Mouse (Mus musculus): ENCODE measurements around the gene Gm11562. TPM values are rescaled to one million over a fixed set of nuclear protein-coding genes. Genes with fewer than 3 reads are reported as not detected.

The Gm11562 gene
- polyA plus RNA-seq (2014; fragmentation: Illumina TruSeq; extraction: RNeasy Lipid Tissue Mini Kit (QIAGEN cat#74804); ENCODE audit: low read depth, low replicate concordance) = not detected

GRCm38 (mm10) chr11:99620335-99620734 lies at the start of gene Gm11562:
TSS of gene Gm11562 (minus strand) at chr11:99620435.

GRCm38 (mm10) chr11:99665860-99666259 lies 45.6 kb upstream of the Gm11562 start, which contains the start of gene Krtap4-6:
TSS of gene Krtap4-6 (minus strand) at chr11:99665960.

GRCm38 (mm10) chr11:99658467-99659010 lies 38.3 kb upstream of the Gm11562 start, which contains the start of gene Gm11563:
TSS of gene Gm11563 (minus strand) at chr11:99658960.

DNA sequence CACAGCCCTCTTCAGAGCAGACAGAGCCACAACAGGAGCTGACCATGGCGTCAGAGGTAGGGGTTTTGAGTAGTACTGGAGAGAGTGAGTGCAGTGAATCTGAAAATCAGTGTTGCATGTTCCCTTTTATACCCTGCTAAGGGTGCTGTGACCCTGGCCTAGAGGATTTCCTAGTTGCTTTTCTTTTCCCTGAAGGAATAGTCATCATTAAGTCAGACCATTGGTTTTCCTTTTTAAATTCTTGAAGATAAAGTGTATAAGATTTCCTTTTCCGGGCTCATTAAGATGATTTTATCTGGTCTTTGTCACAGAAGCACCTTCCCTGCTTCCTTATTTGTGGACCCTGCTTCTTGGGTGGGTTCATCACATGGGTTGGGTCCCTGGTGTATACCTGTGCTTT lies 29.9 kb upstream of the Gm11562 start, which contains the start of gene Gm11555:
Gene Gm11555 (minus strand): TSS at position 101 of the 400 bp plus-strand sequence.

GRCm38 (mm10) chr11:99643635-99644139 lies 23.5 kb upstream of the Gm11562 start, which contains the start of gene Krtap4-7:
TSS of gene Krtap4-7 (minus strand) at chr11:99644089.

DNA sequence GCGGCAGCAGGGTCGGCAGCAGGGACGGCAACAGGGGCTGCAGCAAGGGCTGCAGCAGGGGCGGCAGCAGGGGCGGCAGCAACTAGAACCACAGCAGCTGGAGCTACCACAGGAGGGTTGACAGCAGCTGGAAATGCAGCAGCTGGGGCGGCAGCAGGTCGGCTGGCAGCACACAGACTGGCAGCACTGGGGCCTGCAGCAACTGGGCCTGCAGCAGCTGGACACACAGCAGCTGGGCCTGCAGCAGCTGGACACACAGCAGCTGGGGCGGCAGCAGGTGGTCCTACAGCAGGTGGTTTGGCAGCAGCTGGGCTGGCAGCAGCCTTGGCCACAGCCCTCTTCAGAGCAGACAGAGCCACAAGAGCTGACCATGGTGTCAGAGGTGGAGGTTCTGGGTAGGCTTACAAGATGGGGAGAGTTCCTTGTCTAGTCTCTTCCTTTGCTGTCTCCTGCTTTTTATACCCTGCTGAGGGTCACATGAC lies 14.5 kb upstream of the Gm11562 start, which contains the start of gene Krtap4-2:
Gene Krtap4-2 (minus strand): TSS at position 432 of the 482 bp plus-strand sequence.

GRCm38 (mm10) chr11:99628138-99628537 lies 7.9 kb upstream of the Gm11562 start, which contains the start of gene Krtap4-1:
TSS of gene Krtap4-1 (minus strand) at chr11:99628238.

GRCm38 (mm10) chr11:99614796-99615363 lies 5.4 kb downstream of the Gm11562 start, which contains the start of gene Krtap2-4:
TSS of gene Krtap2-4 (minus strand) at chr11:99614846.

GRCm38 (mm10) chr11:99610089-99610488 lies 10.1 kb downstream of the Gm11562 start, which contains the start of gene Gm11937:
TSS of gene Gm11937 (minus strand) at chr11:99610189.

DNA sequence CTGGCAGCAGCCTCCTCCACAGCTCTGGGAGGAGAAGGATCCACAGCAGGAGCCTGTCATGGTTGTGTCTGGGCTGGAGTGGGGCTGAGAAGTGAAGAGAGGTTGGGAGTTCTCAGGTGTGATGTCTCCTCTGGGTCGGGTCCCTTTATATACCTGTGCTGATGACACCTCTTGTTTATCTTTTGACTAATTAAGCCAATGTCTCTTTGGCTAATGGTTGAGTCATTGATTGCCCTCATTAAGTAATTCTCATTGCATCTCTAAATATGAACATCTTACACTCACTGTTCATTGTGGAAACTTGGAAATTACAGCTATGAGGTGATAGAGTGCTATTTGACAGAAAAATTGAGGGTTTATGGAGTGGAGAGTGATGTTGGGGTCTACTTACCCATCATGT lies 17.0 kb downstream of the Gm11562 start, which contains the start of gene Gm11938:
Gene Gm11938 (minus strand): TSS at position 101 of the 400 bp plus-strand sequence.

DNA sequence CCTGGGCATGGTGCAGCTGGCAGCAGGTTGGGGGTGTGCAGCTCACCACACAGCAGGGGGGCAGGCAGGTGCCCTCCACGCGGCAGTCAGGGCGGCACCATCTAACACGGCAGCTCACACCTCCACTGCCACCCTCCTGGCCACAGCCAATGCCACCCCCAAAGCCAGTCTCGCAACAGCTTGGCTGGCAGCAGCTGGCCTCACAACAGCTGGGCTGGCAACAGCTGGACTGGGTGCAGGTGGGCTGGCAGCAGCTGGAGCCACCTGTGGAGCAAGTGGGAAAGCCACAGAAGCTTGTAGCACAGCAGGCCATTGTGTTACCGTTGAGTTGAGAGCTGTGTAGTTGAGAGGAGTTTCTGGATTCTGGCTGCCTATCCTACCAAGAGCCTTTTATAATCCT lies 22.5 kb downstream of the Gm11562 start, which contains the start of gene Krtap9-3:
Gene Krtap9-3 (minus strand): TSS at position 364 of the 400 bp plus-strand sequence.

DNA sequence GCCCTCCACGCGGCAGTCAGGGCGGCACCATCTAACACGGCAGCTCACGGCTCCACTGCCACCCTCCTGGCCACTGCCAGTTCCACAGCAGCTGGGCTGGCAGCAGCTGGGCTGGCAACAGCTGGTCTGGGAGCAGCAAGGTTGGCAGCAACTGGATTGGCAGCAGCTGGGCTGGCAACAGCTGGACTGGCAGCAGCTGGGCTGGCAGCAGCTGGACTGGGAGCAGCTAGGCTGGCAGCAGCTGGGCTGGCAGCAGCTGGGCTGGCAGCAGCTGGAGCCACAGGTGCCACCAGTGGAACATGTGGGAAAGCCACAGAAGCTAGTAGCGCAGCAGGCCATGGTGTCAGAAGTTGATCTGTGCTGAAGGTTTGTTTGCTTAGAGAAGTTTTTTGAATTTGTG lies 29.3 kb downstream of the Gm11562 start, which contains the start of gene Krtap1-3:
Gene Krtap1-3 (minus strand): TSS at position 359 of the 400 bp plus-strand sequence.

DNA sequence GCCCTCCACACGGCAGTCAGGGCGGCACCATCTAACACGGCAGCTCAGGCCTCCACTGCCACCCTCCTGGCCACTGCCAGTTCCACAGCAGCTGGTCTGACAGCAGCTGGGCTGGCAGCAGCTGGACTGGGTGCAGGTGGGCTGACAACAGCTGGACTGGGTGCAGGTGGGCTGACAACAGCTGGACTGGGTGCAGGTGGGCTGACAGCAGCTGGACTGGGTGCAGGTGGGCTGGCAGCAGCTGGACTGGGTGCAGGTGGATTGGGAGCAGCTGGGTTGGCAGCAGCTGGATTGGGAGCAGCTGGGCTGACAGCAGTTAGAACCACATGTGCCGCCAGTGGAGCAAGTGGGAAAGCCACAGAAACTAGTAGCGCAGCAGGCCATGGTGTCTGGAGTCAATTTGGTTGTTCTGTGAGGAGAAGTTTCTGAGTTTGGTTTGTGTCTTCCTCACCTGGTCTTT lies 37.0 kb downstream of the Gm11562 start, which contains the start of gene Krtap1-4:
Gene Krtap1-4 (minus strand): TSS at position 410 of the 460 bp plus-strand sequence.

GRCm38 (mm10) chr11:99580636-99581035 lies 39.6 kb downstream of the Gm11562 start, which contains the start of gene Krtap1-5:
TSS of gene Krtap1-5 (minus strand) at chr11:99581016.

Other genes starting within 250 kb of the Gm11562 start
- not detected for gene Krt28, start 245.5 kb downstream of the Gm11562 start, polyA plus RNA-seq (2014; fragmentation: Illumina TruSeq; extraction: RNeasy Lipid Tissue Mini Kit (QIAGEN cat#74804); ENCODE audit: low read depth, low replicate concordance)
- 17.3 TPM for gene Krt10, start 231.1 kb downstream of the Gm11562 start, polyA plus RNA-seq (2014; fragmentation: Illumina TruSeq; extraction: RNeasy Lipid Tissue Mini Kit (QIAGEN cat#74804); ENCODE audit: low read depth, low replicate concordance)
- gene Krt12, start 198.2 kb downstream of the Gm11562 start, polyA plus RNA-seq (2014; fragmentation: Illumina TruSeq; extraction: RNeasy Lipid Tissue Mini Kit (QIAGEN cat#74804); ENCODE audit: low read depth, low replicate concordance) = 0.47 TPM
- gene Krt20, start 182.3 kb downstream of the Gm11562 start, polyA plus RNA-seq (2014; fragmentation: Illumina TruSeq; extraction: RNeasy Lipid Tissue Mini Kit (QIAGEN cat#74804); ENCODE audit: low read depth, low replicate concordance) = 486 TPM
- gene Krt23, start 127.3 kb downstream of the Gm11562 start, polyA plus RNA-seq (2014; fragmentation: Illumina TruSeq; extraction: RNeasy Lipid Tissue Mini Kit (QIAGEN cat#74804); ENCODE audit: low read depth, low replicate concordance) = 3.1 TPM
- gene Krt39, start 99.1 kb downstream of the Gm11562 start, polyA plus RNA-seq (2014; fragmentation: Illumina TruSeq; extraction: RNeasy Lipid Tissue Mini Kit (QIAGEN cat#74804); ENCODE audit: low read depth, low replicate concordance) = not detected
- not detected for gene Krt40, start 77.3 kb downstream of the Gm11562 start, polyA plus RNA-seq (2014; fragmentation: Illumina TruSeq; extraction: RNeasy Lipid Tissue Mini Kit (QIAGEN cat#74804); ENCODE audit: low read depth, low replicate concordance)
- not detected for gene Krtap3-3, start 69.6 kb downstream of the Gm11562 start, polyA plus RNA-seq (2014; fragmentation: Illumina TruSeq; extraction: RNeasy Lipid Tissue Mini Kit (QIAGEN cat#74804); ENCODE audit: low read depth, low replicate concordance)
- gene Krtap3-2, start 63.6 kb downstream of the Gm11562 start, polyA plus RNA-seq (2014; fragmentation: Illumina TruSeq; extraction: RNeasy Lipid Tissue Mini Kit (QIAGEN cat#74804); ENCODE audit: low read depth, low replicate concordance) = not detected
- gene Gm11939, start 61.0 kb downstream of the Gm11562 start, polyA plus RNA-seq (2014; fragmentation: Illumina TruSeq; extraction: RNeasy Lipid Tissue Mini Kit (QIAGEN cat#74804); ENCODE audit: low read depth, low replicate concordance) = not detected
- gene Krtap3-1, start 53.8 kb downstream of the Gm11562 start, polyA plus RNA-seq (2014; fragmentation: Illumina TruSeq; extraction: RNeasy Lipid Tissue Mini Kit (QIAGEN cat#74804); ENCODE audit: low read depth, low replicate concordance) = not detected
- not detected for gene Krtap1-5, start 39.4 kb downstream of the Gm11562 start, polyA plus RNA-seq (2014; fragmentation: Illumina TruSeq; extraction: RNeasy Lipid Tissue Mini Kit (QIAGEN cat#74804); ENCODE audit: low read depth, low replicate concordance)
- not detected for gene Krtap1-4, start 36.8 kb downstream of the Gm11562 start, polyA plus RNA-seq (2014; fragmentation: Illumina TruSeq; extraction: RNeasy Lipid Tissue Mini Kit (QIAGEN cat#74804); ENCODE audit: low read depth, low replicate concordance)
- gene Krtap1-3, start 29.1 kb downstream of the Gm11562 start, polyA plus RNA-seq (2014; fragmentation: Illumina TruSeq; extraction: RNeasy Lipid Tissue Mini Kit (QIAGEN cat#74804); ENCODE audit: low read depth, low replicate concordance) = not detected
- not detected for gene Krtap9-3, start 22.3 kb downstream of the Gm11562 start, polyA plus RNA-seq (2014; fragmentation: Illumina TruSeq; extraction: RNeasy Lipid Tissue Mini Kit (QIAGEN cat#74804); ENCODE audit: low read depth, low replicate concordance)
- not detected for gene Gm11938, start 17.1 kb downstream of the Gm11562 start, polyA plus RNA-seq (2014; fragmentation: Illumina TruSeq; extraction: RNeasy Lipid Tissue Mini Kit (QIAGEN cat#74804); ENCODE audit: low read depth, low replicate concordance)
- not detected for gene Gm11937, start 10.2 kb downstream of the Gm11562 start, polyA plus RNA-seq (2014; fragmentation: Illumina TruSeq; extraction: RNeasy Lipid Tissue Mini Kit (QIAGEN cat#74804); ENCODE audit: low read depth, low replicate concordance)
- gene Krtap2-4, start 5.6 kb downstream of the Gm11562 start, polyA plus RNA-seq (2014; fragmentation: Illumina TruSeq; extraction: RNeasy Lipid Tissue Mini Kit (QIAGEN cat#74804); ENCODE audit: low read depth, low replicate concordance) = not detected
- gene Krtap4-1, start 7.8 kb upstream of the Gm11562 start, polyA plus RNA-seq (2014; fragmentation: Illumina TruSeq; extraction: RNeasy Lipid Tissue Mini Kit (QIAGEN cat#74804); ENCODE audit: low read depth, low replicate concordance) = not detected
- not detected for gene Krtap4-2, start 14.6 kb upstream of the Gm11562 start, polyA plus RNA-seq (2014; fragmentation: Illumina TruSeq; extraction: RNeasy Lipid Tissue Mini Kit (QIAGEN cat#74804); ENCODE audit: low read depth, low replicate concordance)
- gene Krtap4-7, start 23.7 kb upstream of the Gm11562 start, polyA plus RNA-seq (2014; fragmentation: Illumina TruSeq; extraction: RNeasy Lipid Tissue Mini Kit (QIAGEN cat#74804); ENCODE audit: low read depth, low replicate concordance) = not detected
- not detected for gene Gm11555, start 29.8 kb upstream of the Gm11562 start, polyA plus RNA-seq (2014; fragmentation: Illumina TruSeq; extraction: RNeasy Lipid Tissue Mini Kit (QIAGEN cat#74804); ENCODE audit: low read depth, low replicate concordance)
- gene Gm11563, start 38.5 kb upstream of the Gm11562 start, polyA plus RNA-seq (2014; fragmentation: Illumina TruSeq; extraction: RNeasy Lipid Tissue Mini Kit (QIAGEN cat#74804); ENCODE audit: low read depth, low replicate concordance) = not detected
- not detected for gene Krtap4-6, start 45.5 kb upstream of the Gm11562 start, polyA plus RNA-seq (2014; fragmentation: Illumina TruSeq; extraction: RNeasy Lipid Tissue Mini Kit (QIAGEN cat#74804); ENCODE audit: low read depth, low replicate concordance)
- not detected for gene Gm14190, start 70.3 kb upstream of the Gm11562 start, polyA plus RNA-seq (2014; fragmentation: Illumina TruSeq; extraction: RNeasy Lipid Tissue Mini Kit (QIAGEN cat#74804); ENCODE audit: low read depth, low replicate concordance)
- not detected for gene Gm14180, start 113.9 kb upstream of the Gm11562 start, polyA plus RNA-seq (2014; fragmentation: Illumina TruSeq; extraction: RNeasy Lipid Tissue Mini Kit (QIAGEN cat#74804); ENCODE audit: low read depth, low replicate concordance)
- not detected for gene Gm11595, start 152.5 kb upstream of the Gm11562 start, polyA plus RNA-seq (2014; fragmentation: Illumina TruSeq; extraction: RNeasy Lipid Tissue Mini Kit (QIAGEN cat#74804); ENCODE audit: low read depth, low replicate concordance)
- gene Krtap4-8, start 160.3 kb upstream of the Gm11562 start, polyA plus RNA-seq (2014; fragmentation: Illumina TruSeq; extraction: RNeasy Lipid Tissue Mini Kit (QIAGEN cat#74804); ENCODE audit: low read depth, low replicate concordance) = not detected
- gene Krtap4-9, start 164.8 kb upstream of the Gm11562 start, polyA plus RNA-seq (2014; fragmentation: Illumina TruSeq; extraction: RNeasy Lipid Tissue Mini Kit (QIAGEN cat#74804); ENCODE audit: low read depth, low replicate concordance) = not detected
- gene Gm11596, start 173.0 kb upstream of the Gm11562 start, polyA plus RNA-seq (2014; fragmentation: Illumina TruSeq; extraction: RNeasy Lipid Tissue Mini Kit (QIAGEN cat#74804); ENCODE audit: low read depth, low replicate concordance) = not detected
- not detected for gene Gm11569, start 178.5 kb upstream of the Gm11562 start, polyA plus RNA-seq (2014; fragmentation: Illumina TruSeq; extraction: RNeasy Lipid Tissue Mini Kit (QIAGEN cat#74804); ENCODE audit: low read depth, low replicate concordance)
- not detected for gene Gm11554, start 184.0 kb upstream of the Gm11562 start, polyA plus RNA-seq (2014; fragmentation: Illumina TruSeq; extraction: RNeasy Lipid Tissue Mini Kit (QIAGEN cat#74804); ENCODE audit: low read depth, low replicate concordance)
- not detected for gene Krtap4-13, start 189.5 kb upstream of the Gm11562 start, polyA plus RNA-seq (2014; fragmentation: Illumina TruSeq; extraction: RNeasy Lipid Tissue Mini Kit (QIAGEN cat#74804); ENCODE audit: low read depth, low replicate concordance)
- not detected for gene Gm11564, start 195.2 kb upstream of the Gm11562 start, polyA plus RNA-seq (2014; fragmentation: Illumina TruSeq; extraction: RNeasy Lipid Tissue Mini Kit (QIAGEN cat#74804); ENCODE audit: low read depth, low replicate concordance)
- gene 2300003K06Rik, start 217.6 kb upstream of the Gm11562 start, polyA plus RNA-seq (2014; fragmentation: Illumina TruSeq; extraction: RNeasy Lipid Tissue Mini Kit (QIAGEN cat#74804); ENCODE audit: low read depth, low replicate concordance) = not detected
- gene Krtap4-16, start 231.2 kb upstream of the Gm11562 start, polyA plus RNA-seq (2014; fragmentation: Illumina TruSeq; extraction: RNeasy Lipid Tissue Mini Kit (QIAGEN cat#74804); ENCODE audit: low read depth, low replicate concordance) = not detected
- gene Gm11568, start 237.5 kb upstream of the Gm11562 start, polyA plus RNA-seq (2014; fragmentation: Illumina TruSeq; extraction: RNeasy Lipid Tissue Mini Kit (QIAGEN cat#74804); ENCODE audit: low read depth, low replicate concordance) = not detected
- not detected for gene Gm11559, start 244.0 kb upstream of the Gm11562 start, polyA plus RNA-seq (2014; fragmentation: Illumina TruSeq; extraction: RNeasy Lipid Tissue Mini Kit (QIAGEN cat#74804); ENCODE audit: low read depth, low replicate concordance)